In the genomic region with DNA sequence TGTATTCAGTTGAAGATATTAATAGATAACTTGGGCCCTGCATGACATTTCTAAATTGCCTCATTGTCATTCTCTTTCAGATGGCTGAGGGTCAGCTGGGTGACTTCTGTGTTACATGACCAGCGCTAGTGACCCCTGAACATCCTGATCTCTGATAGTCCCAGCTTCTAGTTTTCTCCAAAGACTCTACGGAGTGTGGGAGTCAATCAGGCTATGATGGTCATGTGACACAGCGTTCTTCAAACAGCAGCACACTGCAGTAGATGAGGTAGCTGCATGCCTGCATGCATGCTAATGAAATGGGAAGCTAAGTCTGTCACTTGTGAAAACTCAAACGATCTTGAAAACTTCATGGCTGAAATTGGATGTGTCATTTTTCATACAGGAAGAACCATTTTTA, we compare ENCODE assay signal across 1 mouse cellular context.
TF ChIP-seq lines count a peak whose summit lies in the region.

No protein-coding gene starts in this region.

TF ChIP-seq in myocyte, 11 proteins besides CTCF, POLR2A, EP300 and RAD21 (continued from another document):
- TF ChIP-seq MYOG (IDR thresholded peaks at IDR 0.05; ENCODE audit: control insufficient read depth in 1 of 3, insufficient read depth in 1 of 3, insufficient read length in 2 of 3, low read depth in 2 of 3) = no peak
